Comparison of ENCODE assay signal across 13 mouse cellular contexts in the genomic region with DNA sequence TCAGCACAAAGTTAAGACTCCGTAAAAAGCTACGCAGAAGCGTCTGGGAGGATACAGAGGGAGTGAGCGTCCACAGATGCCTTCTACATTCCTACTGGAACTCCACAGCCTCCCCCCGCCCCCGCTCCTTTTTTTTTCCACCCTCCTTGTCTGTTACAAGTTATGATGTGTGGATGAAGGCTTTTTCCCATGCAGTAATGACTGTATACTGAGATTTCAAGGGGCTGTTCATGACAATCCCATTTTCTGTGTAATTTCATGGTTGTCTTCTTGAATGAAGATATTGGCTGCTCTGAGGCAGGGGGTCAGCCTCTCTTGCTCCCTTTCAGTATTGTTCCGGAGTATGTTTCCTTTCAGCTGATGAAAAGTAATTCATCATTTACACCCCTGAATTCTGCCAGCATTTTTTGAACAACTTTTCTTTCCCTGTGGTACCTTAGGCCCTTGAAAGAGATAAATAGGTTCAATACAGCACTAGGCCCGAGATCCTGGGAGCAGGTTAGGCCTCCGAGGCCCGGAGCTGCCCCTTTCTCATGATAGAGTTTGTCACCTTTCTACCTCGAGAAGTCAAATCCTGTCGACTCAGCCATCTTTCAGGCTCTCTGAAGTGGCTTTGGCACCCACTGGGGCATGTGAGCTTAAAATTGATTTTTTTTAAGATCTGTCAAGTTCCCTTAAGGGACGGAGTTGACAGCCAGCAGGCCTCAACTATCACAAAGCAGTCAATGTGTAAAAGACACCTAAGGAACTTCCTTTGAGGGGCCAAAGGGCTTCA.
DNase-seq lines count a peak whose midpoint lies in the region; ATAC-seq lines count a peak whose summit lies in the region.
"Had no signal": no experiment of that assay in that cellular context is flagged by ENCODE, and none has a peak within 500 bp of the region (broad histone marks: within the 10 kb centered on the region; RNA-seq: fewer than 3 reads in every experiment).

No protein-coding gene starts in this region.

- H3K9me3 ChIP-seq in liver, embryonic 12.5 days (replicated peaks), result no peaks in the 10 kb centered on the region
- no peaks in the 10 kb centered on the region for H3K9me3 ChIP-seq in hindbrain, embryonic 14.5 days (ENCODE audit: control insufficient read depth, low read length)
- no peaks in the 10 kb centered on the region for H3K9me3 ChIP-seq in midbrain, embryonic 15.5 days
- no peaks in the 10 kb centered on the region for H3K9me3 ChIP-seq in forebrain, embryonic 11.5 days (ENCODE audit: control insufficient read depth, low read length)

- no peak for ATAC-seq in liver, embryonic 12.5 days
- ATAC-seq in hindbrain, embryonic 14.5 days (ENCODE audit: low FRiP score), result peak; percentile 79
- ATAC-seq in midbrain, embryonic 15.5 days (replicated peaks), result peak; percentile 83
- no peak for ATAC-seq in forebrain, embryonic 11.5 days (replicated peaks; ENCODE audit: low FRiP score)
- ATAC-seq: forebrain, embryonic 16.5 days had no signal

- 69% methylated on average over 13 of the region's 13 CpGs for WGBS in liver, embryonic 12.5 days (ENCODE audit: insufficient replicate concordance)
- 25% methylated on average over 13 of the region's 13 CpGs for WGBS in hindbrain, embryonic 14.5 days
- WGBS in midbrain, embryonic 15.5 days, result 36% methylated on average over 13 of the region's 13 CpGs
- 80% methylated on average over 13 of the region's 13 CpGs for WGBS in forebrain, embryonic 11.5 days

- no peaks in the 10 kb centered on the region for H3K4me1 ChIP-seq in liver, embryonic 12.5 days
- H3K4me1 ChIP-seq in hindbrain, embryonic 14.5 days (replicated peaks; ENCODE audit: control insufficient read depth, insufficient read depth, low read length), result peaks cover 12% of the 10 kb centered on the region
- peaks cover 17% of the 10 kb centered on the region for H3K4me1 ChIP-seq in midbrain, embryonic 15.5 days
- H3K4me1 ChIP-seq in forebrain, embryonic 11.5 days (replicated peaks; ENCODE audit: control insufficient read depth, insufficient read depth, low read length), result no peaks in the 10 kb centered on the region; the same call in 1 of the 2 replicates

- H3K9ac ChIP-seq in liver, embryonic 12.5 days, result no peak overlapping the region
- no peak overlapping the region for H3K9ac ChIP-seq in hindbrain, embryonic 14.5 days
- no peak overlapping the region for H3K9ac ChIP-seq in midbrain, embryonic 15.5 days
- no peak overlapping the region for H3K9ac ChIP-seq in forebrain, embryonic 11.5 days (ENCODE audit: low read length)
- H3K9ac ChIP-seq: liver, embryonic 14.5 days had no signal

- H3K27ac ChIP-seq in liver, embryonic 12.5 days, result no peak overlapping the region
- H3K27ac ChIP-seq in hindbrain, embryonic 14.5 days, result no peak overlapping the region
- no peak overlapping the region for H3K27ac ChIP-seq in midbrain, embryonic 15.5 days
- H3K27ac ChIP-seq in forebrain, embryonic 11.5 days (ENCODE audit: low read depth, low read length), result no peak overlapping the region
- H3K27ac ChIP-seq: liver, embryonic 14.5 days had no signal

- no peaks in the 10 kb centered on the region for H3K36me3 ChIP-seq in liver, embryonic 12.5 days
- H3K36me3 ChIP-seq in hindbrain, embryonic 14.5 days (replicated peaks; ENCODE audit: control insufficient read depth, insufficient read depth), result no peaks in the 10 kb centered on the region
- no peaks in the 10 kb centered on the region for H3K36me3 ChIP-seq in midbrain, embryonic 15.5 days (replicated peaks)
- H3K36me3 ChIP-seq in forebrain, embryonic 11.5 days (ENCODE audit: control insufficient read depth, insufficient read depth, low read length), result no peaks in the 10 kb centered on the region

- peak; percentile 7 for DNase-seq in liver
- peak; percentile 54 for DNase-seq in embryo, embryonic 10.5 days (ENCODE audit: low spot score)
- DNase-seq in hindbrain, embryonic 14.5 days (ENCODE audit: low spot score), result peak; percentile 44
- DNase-seq in right cerebral cortex, postnatal 4 days, result no peak
- no peak for DNase-seq in gastrocnemius, postnatal 25 days
- DNase-seq in forebrain, embryonic 11.5 days (ENCODE audit: low spot score), result no peak
- DNase-seq: adrenal gland, adult 8-10 months; cerebellum, postnatal 25 days; layer of hippocampus, adult 9-11 months had no signal

- no peak overlapping the region for H3K4me2 ChIP-seq in liver, embryonic 12.5 days
- H3K4me2 ChIP-seq in hindbrain, embryonic 14.5 days (replicated peaks), result no peak overlapping the region
- H3K4me2 ChIP-seq in midbrain, embryonic 15.5 days, result no peak overlapping the region
- no peak overlapping the region for H3K4me2 ChIP-seq in forebrain, embryonic 11.5 days (ENCODE audit: low read depth, low read length, severe bottlenecking)

- no peak overlapping the region for H3K4me3 ChIP-seq in liver, embryonic 12.5 days
- H3K4me3 ChIP-seq in hindbrain, embryonic 14.5 days (replicated peaks; ENCODE audit: low read length), result no peak overlapping the region
- no peak overlapping the region for H3K4me3 ChIP-seq in midbrain, embryonic 15.5 days
- H3K4me3 ChIP-seq in forebrain, embryonic 11.5 days (ENCODE audit: low read depth, low read length), result no peak overlapping the region

- H3K27me3 ChIP-seq in liver, embryonic 12.5 days (replicated peaks), result no peaks in the 10 kb centered on the region
- no peaks in the 10 kb centered on the region for H3K27me3 ChIP-seq in hindbrain, embryonic 14.5 days (ENCODE audit: control insufficient read depth, insufficient read depth, low read length)
- H3K27me3 ChIP-seq in midbrain, embryonic 15.5 days (replicated peaks), result no peaks in the 10 kb centered on the region
- no peaks in the 10 kb centered on the region for H3K27me3 ChIP-seq in forebrain, embryonic 11.5 days (ENCODE audit: control insufficient read depth, insufficient read depth, low read length)

Comparison
In these comparisons a context has a peak if more than half of its experiments do, and no peak if none do; other contexts are left out.
1. DNase-seq: peak in liver (single experiment), embryo, embryonic 10.5 days (single experiment) and hindbrain, embryonic 14.5 days (single experiment); none in right cerebral cortex, postnatal 4 days (single experiment), gastrocnemius, postnatal 25 days (single experiment) and forebrain, embryonic 11.5 days (single experiment).
2. ATAC-seq: peak in hindbrain, embryonic 14.5 days (single experiment) and midbrain, embryonic 15.5 days (single experiment); none in liver, embryonic 12.5 days (single experiment) and forebrain, embryonic 11.5 days (single experiment).